ENCODE assay signal across 16 mouse cellular contexts in the genomic region with DNA sequence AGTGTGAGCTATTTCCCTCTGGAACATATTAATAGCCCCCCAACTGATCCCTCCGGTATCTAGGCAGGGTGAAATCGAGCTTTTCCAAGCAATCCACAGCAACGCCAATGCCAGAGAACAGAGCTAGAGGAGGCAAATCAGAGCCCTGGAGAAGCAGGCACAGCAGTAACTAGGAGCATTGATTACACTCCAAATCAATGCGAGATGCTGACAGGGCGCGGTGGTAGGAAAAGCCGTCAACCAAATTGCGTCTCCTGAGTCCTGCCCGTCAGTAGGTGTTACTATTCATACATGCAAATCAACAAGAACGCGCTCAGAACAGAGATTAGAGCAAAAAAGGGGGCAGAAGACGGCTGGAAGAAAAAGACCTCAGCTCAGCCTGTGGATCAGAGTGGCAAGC.
DNase-seq lines count a peak whose midpoint lies in the region; ATAC-seq and TF ChIP-seq lines count a peak whose summit lies in the region.
"Had no signal": no experiment of that assay in that cellular context is flagged by ENCODE, and none has a peak within 500 bp of the region (broad histone marks: within the 10 kb centered on the region; RNA-seq: fewer than 3 reads in every experiment).

No protein-coding gene starts in this region.

- WGBS in hindbrain, embryonic 15.5 days = 32% methylated on average over 12 of the region's 12 CpGs
- WGBS in olfactory bulb, adult 2 months = 9% methylated on average over 12 of the region's 12 CpGs
- 62% methylated on average over 12 of the region's 12 CpGs for WGBS in kidney, embryonic 15.5 days

- peak overlapping the region; percentile 67 for H3K27ac ChIP-seq in hindbrain, embryonic 15.5 days (replicated peaks)
- H3K27ac ChIP-seq in olfactory bulb, adult 2 months (ENCODE audit: insufficient read depth, low read depth, low read length) = no peak overlapping the region
- no peak overlapping the region for H3K27ac ChIP-seq in kidney, embryonic 15.5 days
- H3K27ac ChIP-seq: embryonic facial prominence, embryonic 15.5 days; liver, embryonic 15.5 days; macrophage had no signal

- ATAC-seq in frontal cortex, adult (ENCODE audit: low TSS enrichment) = peak; percentile 79
- ATAC-seq in hindbrain, embryonic 15.5 days (ENCODE audit: low FRiP score, low read depth) = peak; percentile 83
- no peak for ATAC-seq in kidney, embryonic 15.5 days (replicated peaks; ENCODE audit: low FRiP score)

- no peaks in the 10 kb centered on the region for H3K36me3 ChIP-seq in hindbrain, embryonic 15.5 days
- no peaks in the 10 kb centered on the region for H3K36me3 ChIP-seq in kidney, embryonic 15.5 days
- H3K36me3 ChIP-seq: embryonic facial prominence, embryonic 15.5 days; liver, embryonic 15.5 days had no signal

- TF ChIP-seq POLR2A in olfactory bulb, adult 2 months (IDR thresholded peaks at IDR 0.05; ENCODE audit: insufficient read depth, low read depth, low read length) = no peak

- H3K4me2 ChIP-seq in hindbrain, embryonic 15.5 days = peak overlapping the region; percentile 48
- no peak overlapping the region for H3K4me2 ChIP-seq in kidney, embryonic 15.5 days
- H3K4me2 ChIP-seq: embryonic facial prominence, embryonic 15.5 days; heart, embryonic 11.5 days; liver, embryonic 15.5 days had no signal

- peak overlapping the region; percentile 22 for H3K4me3 ChIP-seq in hindbrain, embryonic 15.5 days
- H3K4me3 ChIP-seq in olfactory bulb, adult 2 months (ENCODE audit: insufficient read depth, low read depth, low read length) = peak overlapping the region; percentile 18; the same call in 1 of the 2 replicates
- no peak overlapping the region for H3K4me3 ChIP-seq in kidney, embryonic 15.5 days (replicated peaks)
- H3K4me3 ChIP-seq: embryonic facial prominence, embryonic 15.5 days; liver, embryonic 15.5 days had no signal

- no peak for TF ChIP-seq CTCF in olfactory bulb, adult 2 months (IDR thresholded peaks at IDR 0.05; ENCODE audit: insufficient read depth, low read depth, low read length)

- peaks cover 5% of the 10 kb centered on the region; the same call in 1 of the 2 replicates for H3K4me1 ChIP-seq in hindbrain, embryonic 15.5 days (replicated peaks)
- H3K4me1 ChIP-seq in olfactory bulb, adult 2 months (ENCODE audit: control insufficient read depth, insufficient read depth, low read length) = peaks cover 3% of the 10 kb centered on the region
- no peaks in the 10 kb centered on the region for H3K4me1 ChIP-seq in kidney, embryonic 15.5 days
- H3K4me1 ChIP-seq: embryonic facial prominence, embryonic 15.5 days; liver, embryonic 15.5 days had no signal

- no peaks in the 10 kb centered on the region for H3K9me3 ChIP-seq in hindbrain, embryonic 15.5 days
- H3K9me3 ChIP-seq in kidney, embryonic 15.5 days (replicated peaks) = no peaks in the 10 kb centered on the region
- H3K9me3 ChIP-seq: embryonic facial prominence, embryonic 15.5 days; liver, embryonic 15.5 days had no signal

- H3K27me3 ChIP-seq in hindbrain, embryonic 15.5 days = no peaks in the 10 kb centered on the region
- H3K27me3 ChIP-seq in kidney, embryonic 15.5 days = no peaks in the 10 kb centered on the region
- H3K27me3 ChIP-seq: embryonic facial prominence, embryonic 15.5 days; liver, embryonic 15.5 days had no signal

- 0 out of 2 replicates have a peak overlapping the region, but pooled peaks have one; percentile 25 for H3K9ac ChIP-seq in hindbrain, embryonic 15.5 days
- no peak overlapping the region for H3K9ac ChIP-seq in kidney, embryonic 15.5 days
- H3K9ac ChIP-seq: embryonic facial prominence, embryonic 15.5 days; liver, embryonic 15.5 days had no signal

- DNase-seq in frontal cortex, postnatal 25 days (ENCODE audit: low spot score in 2 of 2) = no peak
- peak; percentile 12 for DNase-seq in right cerebral cortex, adult 18-20 months
- DNase-seq in right cerebral cortex, postnatal 25 days = no peak
- no peak for DNase-seq in heart, adult 11 months
- DNase-seq: adrenal gland, adult 8-10 months; cerebellum, postnatal 36 days; kidney, postnatal 10 days; thymus, postnatal 14 days had no signal
